ENCODE assay signal across 8 mouse cellular contexts in genomic region chr1:55226011-55226857, GRCm38 (mm10). TPM values are rescaled to one million over a fixed set of nuclear protein-coding genes. Genes with fewer than 3 reads are reported as not detected.
DNase-seq lines count a peak whose midpoint lies in the region; ATAC-seq lines count a peak whose summit lies in the region.

Gene Rftn2, minus strand, starts transcription at chr1:55226782.

- H3K9me3 ChIP-seq in embryonic facial prominence, embryonic 11.5 days (replicated peaks; ENCODE audit: control insufficient read depth, low read length) = no peaks in the 10 kb centered on the region
- H3K9me3 ChIP-seq in heart, embryonic 16.5 days (replicated peaks; ENCODE audit: control insufficient read depth, low read length) = no peaks in the 10 kb centered on the region

- peak within 1 kb of the TSS; percentile 48; the same call in 1 of the 2 replicates for H3K27ac ChIP-seq in embryonic facial prominence, embryonic 11.5 days (replicated peaks; ENCODE audit: low read depth, low read length)
- peak within 1 kb of the TSS; percentile 63 for H3K27ac ChIP-seq in heart, embryonic 16.5 days (ENCODE audit: low read length)

- DNase-seq in right cerebral cortex, postnatal 10 days (ENCODE audit: low spot score in 2 of 2) = peak; percentile 33 to 40
- DNase-seq in right cerebral cortex, adult 18-20 months = no peak
- peak; percentile 75 for DNase-seq in embryonic facial prominence, embryonic 11.5 days (ENCODE audit: low spot score)
- no peak for DNase-seq in layer of hippocampus, postnatal 14 days (ENCODE audit: low spot score in 2 of 2)
- DNase-seq in lung, postnatal 4 days = peak; percentile 46 to 53
- DNase-seq in testis, postnatal 14 days (ENCODE audit: low spot score) = peak; percentile 48
- no peak for DNase-seq in right cerebral cortex, adult 2 months (ENCODE audit: low spot score in 2 of 2)

- 0 out of 2 replicates have a peak, but pooled peaks cover 2% of the 10 kb centered on the region for H3K4me1 ChIP-seq in embryonic facial prominence, embryonic 11.5 days (ENCODE audit: control insufficient read depth, insufficient read depth, low read length)
- H3K4me1 ChIP-seq in heart, embryonic 16.5 days (ENCODE audit: control insufficient read depth, insufficient read depth, low read length) = peaks cover 9% of the 10 kb centered on the region

- peak within 1 kb of the TSS; percentile 42 for H3K4me3 ChIP-seq in embryonic facial prominence, embryonic 11.5 days (ENCODE audit: low read depth, low read length)
- H3K4me3 ChIP-seq in heart, embryonic 16.5 days (ENCODE audit: low read length) = peak within 1 kb of the TSS; percentile 62

- H3K27me3 ChIP-seq in embryonic facial prominence, embryonic 11.5 days (ENCODE audit: control insufficient read depth, insufficient read depth, low read length) = no peaks in the 10 kb centered on the region
- no peaks in the 10 kb centered on the region for H3K27me3 ChIP-seq in heart, embryonic 16.5 days (ENCODE audit: control insufficient read depth, insufficient read depth, low read length)

- ATAC-seq in embryonic facial prominence, embryonic 11.5 days (replicated peaks; ENCODE audit: insufficient number of reproducible peaks, low FRiP score, low TSS enrichment, low read depth) = no peak; the same call in 1 of the 2 replicates
- ATAC-seq in heart, embryonic 16.5 days (replicated peaks; ENCODE audit: extremely low read depth, insufficient read depth, low FRiP score) = peak; percentile 56

- H3K4me2 ChIP-seq in embryonic facial prominence, embryonic 11.5 days (ENCODE audit: low read depth, low read length) = peak within 1 kb of the TSS; percentile 49
- peak within 1 kb of the TSS; percentile 60 for H3K4me2 ChIP-seq in heart, embryonic 16.5 days (ENCODE audit: low read depth, low read length)

- H3K9ac ChIP-seq in embryonic facial prominence, embryonic 11.5 days (replicated peaks; ENCODE audit: low read length) = peak within 1 kb of the TSS; percentile 65
- H3K9ac ChIP-seq in heart, embryonic 16.5 days (ENCODE audit: low read length) = peak within 1 kb of the TSS; percentile 69

- no peaks in the 10 kb centered on the region for H3K36me3 ChIP-seq in embryonic facial prominence, embryonic 11.5 days (replicated peaks; ENCODE audit: control insufficient read depth, insufficient read depth, low read depth, low read length)
- no peaks in the 10 kb centered on the region for H3K36me3 ChIP-seq in heart, embryonic 16.5 days (ENCODE audit: control insufficient read depth, insufficient read depth)

- WGBS in embryonic facial prominence, embryonic 11.5 days = under 1% methylated on average over 26 of the region's 26 CpGs
- WGBS in heart, embryonic 16.5 days = 4% methylated on average over 26 of the region's 26 CpGs

RNA-seq across cellular contexts. Expression of gene Rftn2, which starts in this region (rescaled TPM):
- polyA plus RNA-seq in embryonic facial prominence, embryonic 11.5 days (2014; fragmentation: Nextera tagmentation; extraction: Ambion mirVana) = 20.1 and 20.5 TPM in 2 replicates
- polyA plus RNA-seq in heart, embryonic 16.5 days (2015; fragmentation: Nextera tagmentation; extraction: Ambion mirVana) = 10.3 and 11.2 TPM in 2 replicates
- 10 to 100 TPM; 29.6 to 31.8 TPM for total RNA-seq in layer of hippocampus, postnatal 14 days (2021)

Comparison
In these comparisons a context has a peak if more than half of its experiments do, and no peak if none do; other contexts are left out.
1. DNase-seq: peak in right cerebral cortex, postnatal 10 days (2 of 2), embryonic facial prominence, embryonic 11.5 days (single experiment), lung, postnatal 4 days (2 of 2) and testis, postnatal 14 days (single experiment); none in right cerebral cortex, adult 18-20 months (single experiment), layer of hippocampus, postnatal 14 days (0 of 2) and right cerebral cortex, adult 2 months (0 of 2).